Mouse (Mus musculus) megakaryocyte, adult 5-6 weeks (primary cell): Measurements from ENCODE around the gene Art3. TPM values are rescaled to one million over a fixed set of nuclear protein-coding genes. Genes with fewer than 3 reads are reported as not detected.
"Not testable (repeated sequence)": the region's sequence is repeated elsewhere in the genome, so short reads cannot be mapped to it uniquely, and the experiment has no call there.

Source experiments
- ATAC-seq: 2 replicates; pipeline ENCODE4 v1.8.0; 2016; ENCODE audit warnings: mild to moderate bottlenecking, inconsistent platforms; ENCODE audit not compliant: poor library complexity, severe bottlenecking
- total RNA-seq, 2 experiments: library from RNA; stranded (forward) in 1 of 2; stranded (reverse) in 1 of 2; fragments of 153-499, 151-499 nt in 1 of 2; fragments of 221-1000, 200-1000 nt in 1 of 2; gene quantifications; 2 replicates each; pipeline versions ENCODE4 v1.2.3 to v1.2.4; 2015 to 2017

Gene Art3
- total RNA-seq, 2 experiments from 2014 or later = not detected

DNA sequence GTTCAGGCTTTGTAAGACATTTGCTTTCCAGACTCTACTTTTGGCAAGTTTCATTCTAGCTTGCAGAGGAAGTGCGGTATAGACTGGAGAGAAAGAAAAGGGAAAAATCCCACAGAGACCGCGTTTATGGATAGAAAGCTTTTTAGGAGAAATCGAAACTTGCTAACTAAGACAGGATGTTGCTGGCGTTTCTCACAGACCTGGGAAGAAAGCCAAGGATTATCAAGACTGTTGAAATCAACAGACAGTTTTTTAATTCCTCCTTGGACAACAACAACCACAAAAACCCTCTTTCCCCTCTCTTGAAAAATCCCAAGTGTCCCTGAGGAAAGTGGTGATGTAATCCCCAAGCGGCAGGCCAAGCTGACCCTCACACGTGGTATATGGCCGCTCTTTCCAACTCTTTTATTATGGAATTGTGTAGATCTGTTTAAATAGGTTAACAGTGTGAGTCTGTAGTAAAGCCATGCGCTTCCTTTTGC lies 773 bp downstream of the Art3 start:
- 0 out of 2 replicates have a peak, but pooled peaks have one; percentile 39 for ATAC-seq

DNA sequence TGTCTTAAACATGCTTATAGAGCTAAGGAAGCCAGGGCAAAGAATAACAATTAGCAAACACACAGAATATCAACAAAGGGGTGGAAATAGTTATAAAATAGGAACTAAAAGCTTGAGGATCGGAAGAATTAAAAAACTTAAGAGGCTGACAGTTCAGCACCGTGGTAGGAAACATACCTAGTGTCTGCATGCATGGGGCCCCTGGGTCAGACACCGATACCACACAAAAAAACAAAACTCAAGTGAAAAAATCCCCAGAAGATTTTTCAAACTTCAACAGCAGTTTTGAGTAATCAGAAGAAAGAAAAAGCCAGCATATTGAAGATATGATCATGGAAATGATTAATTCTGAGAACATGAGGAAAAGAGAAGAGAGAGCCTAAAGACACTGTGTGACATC lies 5.1 kb downstream of the Art3 start:
- ATAC-seq = no peak

DNA sequence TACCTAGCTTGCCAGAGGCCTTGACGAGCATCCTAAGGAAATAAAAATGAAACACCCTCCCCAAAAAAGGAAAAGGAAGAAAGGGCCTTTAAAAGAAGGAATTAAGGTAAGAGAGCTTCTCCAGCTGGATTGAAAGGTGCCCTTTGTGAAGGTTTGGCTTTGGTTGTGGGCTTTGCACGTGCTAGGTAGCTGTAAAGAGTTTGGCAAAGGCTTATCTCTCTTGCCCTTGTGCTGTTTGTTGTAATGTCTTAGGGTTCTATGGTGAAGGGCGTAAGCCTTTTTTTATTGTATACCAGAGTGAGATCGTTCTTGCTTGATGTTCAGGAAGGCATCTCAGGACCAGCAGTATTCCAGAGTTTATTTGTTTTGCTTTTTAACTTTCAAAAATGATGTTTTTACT lies 9.0 kb downstream of the Art3 start:
- no peak for ATAC-seq

DNA sequence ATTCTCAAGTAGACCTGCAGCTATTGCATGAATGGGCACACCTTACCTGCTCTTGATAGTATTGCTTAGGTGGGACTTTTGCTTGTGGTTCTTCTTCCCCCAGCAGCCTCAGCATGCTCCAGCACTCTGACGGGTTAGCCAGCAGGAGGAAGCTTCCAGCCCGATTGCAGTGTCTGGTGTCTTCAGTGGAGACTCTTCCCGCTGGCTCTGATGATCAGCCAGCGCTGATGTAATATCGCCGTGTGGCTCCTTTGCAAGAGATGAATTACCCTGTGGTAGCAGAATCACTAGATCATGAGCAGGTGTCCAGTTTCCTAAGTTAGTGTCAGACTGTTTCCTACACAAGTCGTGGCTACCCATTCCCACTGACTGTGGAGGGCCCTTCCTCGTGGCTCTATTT lies 13.4 kb downstream of the Art3 start:
- ATAC-seq = no peak

DNA sequence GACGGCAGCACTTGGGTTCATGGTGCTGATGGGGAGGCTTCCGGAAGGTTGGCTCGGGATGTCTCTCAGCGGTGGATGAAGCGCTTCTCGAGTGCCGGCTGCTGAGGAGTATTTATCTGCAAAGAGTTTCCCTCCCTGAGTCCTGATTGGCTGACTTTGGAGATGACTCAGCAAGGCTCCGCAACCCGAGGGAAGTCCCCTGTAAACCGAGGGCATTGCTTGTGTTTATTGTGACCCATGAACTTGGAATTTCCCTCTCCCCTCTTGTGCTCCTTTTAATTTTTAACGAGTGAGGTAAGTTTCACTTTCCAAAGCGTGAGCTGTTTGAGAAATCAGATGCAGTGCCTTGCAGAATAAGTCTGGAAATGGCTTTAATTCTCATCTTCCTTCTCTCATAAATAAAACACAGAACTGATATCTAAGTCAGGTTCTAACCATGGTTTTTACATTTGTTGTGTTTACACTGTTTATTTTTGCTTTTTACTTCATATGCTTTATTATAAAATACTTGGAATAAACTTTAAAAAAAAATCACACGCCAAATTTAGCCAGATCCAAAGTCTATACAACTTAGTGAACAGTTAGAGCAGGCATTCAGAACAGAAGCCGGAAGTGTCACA lies 17.3 kb downstream of the Art3 start, which contains the start of gene Cxcl10:
Cxcl10 (minus strand) TSS at position 96 of the 620 bp plus-strand sequence.
- peak; percentile 76 for ATAC-seq

DNA sequence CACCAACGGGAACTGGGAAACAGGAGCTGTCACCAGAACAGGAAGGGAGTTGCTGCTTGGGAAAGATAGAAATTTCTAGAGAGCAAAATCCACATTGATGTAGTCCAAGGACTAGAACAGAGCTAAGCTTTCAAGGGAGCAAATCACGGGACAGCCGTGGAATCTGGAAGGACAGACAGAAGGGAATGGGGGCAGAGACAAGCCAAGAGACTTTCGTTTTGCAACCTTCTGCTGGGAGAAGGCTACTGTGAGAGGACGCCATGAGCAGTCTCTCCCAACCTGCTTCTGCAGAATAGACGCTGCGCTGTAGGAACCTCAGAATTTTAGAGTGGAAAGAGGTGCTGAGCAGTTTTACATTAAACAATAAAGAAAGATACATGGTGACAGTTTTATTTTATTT lies 18.1 kb downstream of the Art3 start:
- ATAC-seq = no peak

DNA sequence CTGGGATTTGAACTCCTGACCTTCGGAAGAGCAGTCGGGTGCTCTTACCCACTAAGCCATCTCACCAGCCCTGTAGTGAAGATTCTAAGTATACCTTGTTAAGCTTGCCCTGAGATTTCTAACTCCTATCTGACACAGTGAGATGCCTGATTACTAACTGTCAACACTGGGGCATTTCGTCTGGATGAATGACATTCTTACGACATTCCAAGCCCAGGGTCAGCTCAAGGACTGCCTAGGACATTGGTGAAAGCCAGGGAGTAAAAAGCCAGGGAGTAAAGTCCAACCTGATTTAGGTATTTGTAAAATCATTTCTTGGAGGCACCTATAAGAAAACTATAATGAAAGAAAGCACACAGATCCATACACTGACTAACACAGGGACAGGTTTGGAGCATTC lies 21.1 kb downstream of the Art3 start:
- ATAC-seq = not testable (repeated sequence)

DNA sequence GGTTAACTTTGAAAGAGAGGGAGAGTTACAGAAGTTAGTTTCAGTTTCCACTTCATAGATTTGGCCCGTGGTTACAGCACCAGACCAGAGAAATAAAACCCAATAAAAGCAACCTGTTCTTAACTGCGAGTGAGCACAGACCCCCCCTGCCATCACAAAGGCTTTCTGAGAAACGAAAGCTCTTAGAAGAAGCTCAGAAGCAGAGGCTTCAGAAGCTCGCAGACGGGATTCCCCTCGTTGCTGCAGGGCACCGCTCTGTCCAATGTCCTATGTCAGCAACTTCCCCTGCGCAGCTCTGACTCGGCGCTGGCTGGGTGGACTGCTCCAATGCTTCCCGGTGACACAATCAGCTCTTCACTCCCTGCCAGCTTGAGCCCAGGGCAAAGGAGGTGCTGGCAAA lies 21.9 kb downstream of the Art3 start:
- peak; percentile 85 for ATAC-seq

DNA sequence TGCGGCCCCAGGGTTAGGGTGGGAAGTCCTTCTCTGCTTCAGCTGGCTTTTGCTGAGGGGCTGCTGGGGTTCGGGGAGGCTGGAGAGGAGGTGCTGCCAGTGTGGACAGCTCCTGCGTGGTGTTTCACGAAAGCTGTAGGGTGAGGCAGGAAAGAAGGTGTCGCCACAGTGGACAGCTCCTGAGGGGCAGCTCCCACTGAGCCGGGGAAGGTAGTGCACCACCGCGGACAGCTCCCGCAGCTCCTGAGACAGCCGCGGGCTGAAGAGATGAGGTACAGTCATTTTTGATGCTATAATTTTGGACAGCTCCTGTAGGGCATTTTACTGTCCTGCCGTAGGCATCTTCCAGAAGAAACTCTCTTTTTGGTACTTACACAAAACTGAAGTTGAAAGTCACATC lies 26.4 kb downstream of the Art3 start:
- ATAC-seq = peak; percentile 39; the same call in 1 of the 2 replicates

DNA sequence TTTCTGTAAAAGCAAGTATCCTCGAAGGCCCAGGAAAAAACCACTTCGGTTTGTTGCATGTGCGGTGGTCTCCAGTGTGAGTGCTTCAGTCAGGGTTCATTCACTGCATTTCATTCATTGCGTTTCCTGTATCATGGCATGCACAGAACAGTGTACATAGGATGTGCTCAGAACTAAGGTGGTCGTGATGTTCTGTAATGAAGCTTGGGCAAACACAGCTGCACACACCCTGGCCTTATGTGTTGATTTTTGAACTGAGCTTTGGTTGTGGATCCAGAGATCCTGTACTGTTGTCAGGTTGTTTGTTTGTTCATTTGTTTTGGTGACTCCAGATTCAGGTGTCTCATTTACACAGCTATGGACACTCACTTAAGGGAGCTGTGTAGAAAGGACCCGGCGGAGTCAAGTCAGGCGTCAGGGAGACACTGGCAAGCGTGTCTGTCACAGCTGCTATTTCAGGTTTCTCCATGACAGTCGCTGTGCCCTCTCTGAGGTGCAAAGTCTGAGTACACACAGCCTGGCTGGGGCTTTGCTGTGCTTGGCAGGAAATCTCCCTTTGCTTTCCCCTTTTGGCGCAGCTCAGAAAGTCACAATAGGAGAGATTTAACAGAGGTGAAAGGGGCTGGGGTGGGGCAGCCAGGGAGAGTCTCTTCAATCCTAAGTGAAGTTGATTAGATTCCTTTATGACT lies 27.3 kb downstream of the Art3 start:
- no peak for ATAC-seq

DNA sequence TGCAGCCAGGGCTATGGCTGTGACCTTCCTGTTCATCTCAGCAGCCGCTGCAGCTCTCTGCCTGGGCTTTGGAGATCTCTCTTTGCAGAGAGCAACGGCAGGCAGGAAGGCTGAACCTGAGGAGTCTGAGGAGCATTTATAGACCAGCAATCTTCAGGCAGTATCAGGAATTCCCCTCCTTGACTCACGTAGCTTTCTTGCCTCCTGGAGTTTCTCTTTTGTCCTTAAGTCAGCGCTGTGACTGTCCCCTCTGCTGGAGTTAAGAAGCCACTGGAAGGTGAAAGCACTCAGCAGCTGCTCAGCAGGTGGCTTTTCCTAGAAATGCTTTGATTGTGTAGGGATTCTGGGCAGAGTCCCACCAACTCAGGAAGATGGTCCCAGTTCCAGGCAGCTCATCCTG lies 31.6 kb downstream of the Art3 start:
- ATAC-seq = no peak

DNA sequence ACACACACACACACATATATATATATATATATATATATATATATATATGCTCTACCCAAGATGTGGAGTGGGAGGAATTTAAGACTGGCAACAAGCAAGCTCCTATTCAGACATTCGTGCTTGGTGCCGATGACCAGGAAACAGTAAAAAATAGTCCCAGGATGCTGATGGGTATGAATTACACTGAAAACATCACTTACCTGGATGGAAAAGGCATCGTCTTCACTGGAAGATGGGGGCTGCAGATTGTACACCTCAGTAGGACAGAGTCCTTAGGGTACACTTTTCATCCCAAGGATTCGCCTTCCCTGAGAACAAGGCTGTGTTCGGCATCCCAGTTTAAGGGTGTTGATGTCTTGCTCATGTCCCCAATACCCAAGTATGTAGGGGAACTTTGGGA lies 32.4 kb downstream of the Art3 start:
- ATAC-seq = no peak

DNA sequence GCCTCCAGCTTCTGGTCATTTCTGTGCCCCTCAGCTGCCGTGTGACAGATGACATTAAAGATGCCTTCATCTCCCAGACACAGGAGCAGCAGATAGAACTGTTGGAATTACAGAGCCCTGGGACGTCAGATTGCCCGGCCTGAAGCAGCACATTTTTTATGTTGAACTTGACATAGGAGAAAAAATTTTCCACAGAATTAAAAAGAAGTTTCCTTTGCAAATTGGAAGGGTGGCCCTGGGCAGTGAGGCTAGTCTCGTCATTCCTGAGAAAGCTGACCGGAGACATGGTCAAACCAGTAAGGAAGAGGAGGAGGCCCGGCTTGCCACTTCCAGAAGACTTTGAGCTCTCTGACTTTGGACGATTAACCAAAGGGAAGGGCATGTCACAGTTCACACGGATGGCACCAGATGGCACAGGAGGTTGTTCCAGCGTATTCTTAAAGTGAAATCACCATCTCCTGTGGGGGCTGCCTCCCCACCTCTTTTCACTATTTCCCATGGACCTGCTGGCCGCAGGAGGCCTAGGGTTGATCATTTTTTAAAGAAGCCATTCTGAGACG lies 33.6 kb downstream of the Art3 start:
- no peak for ATAC-seq

DNA sequence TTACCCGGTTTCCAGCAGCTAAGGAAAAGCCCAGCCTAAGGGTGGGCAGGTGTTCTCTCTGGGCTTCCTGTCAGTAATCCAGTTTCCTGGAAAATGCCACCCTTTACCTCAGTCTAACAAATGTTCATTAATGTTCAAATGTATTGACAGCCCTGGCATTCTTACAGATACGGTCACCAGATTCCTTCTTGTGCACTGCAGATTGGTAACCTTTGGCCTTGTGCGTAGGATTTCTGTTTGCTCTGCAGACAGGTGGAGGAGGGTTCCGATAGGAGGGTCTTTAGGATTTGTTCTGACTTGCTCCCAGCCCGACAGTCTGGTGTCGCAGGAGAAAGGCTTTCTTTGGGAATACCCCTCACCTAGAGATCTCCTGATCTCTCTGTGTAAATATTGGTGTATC lies 34.9 kb downstream of the Art3 start:
- no peak for ATAC-seq

DNA sequence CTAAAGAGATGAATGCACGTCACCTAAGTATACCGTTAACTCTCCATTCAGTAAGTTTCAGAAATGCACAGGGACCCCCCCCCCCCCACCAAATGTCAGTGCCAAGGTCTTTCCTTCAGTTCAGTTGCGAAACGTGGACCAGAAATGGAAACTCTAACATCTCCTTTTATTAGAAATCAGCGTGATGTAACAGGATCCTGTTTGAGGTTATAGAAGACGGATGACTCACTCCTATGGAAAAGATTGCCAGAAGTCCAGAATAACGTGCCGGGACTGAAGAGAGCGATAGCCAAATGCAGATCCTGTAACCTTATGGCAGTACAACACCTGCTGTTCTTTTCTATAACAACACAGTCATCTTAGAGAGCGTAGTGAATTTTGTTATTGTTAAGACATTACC lies 36.8 kb downstream of the Art3 start:
- peak; percentile 77 for ATAC-seq

DNA sequence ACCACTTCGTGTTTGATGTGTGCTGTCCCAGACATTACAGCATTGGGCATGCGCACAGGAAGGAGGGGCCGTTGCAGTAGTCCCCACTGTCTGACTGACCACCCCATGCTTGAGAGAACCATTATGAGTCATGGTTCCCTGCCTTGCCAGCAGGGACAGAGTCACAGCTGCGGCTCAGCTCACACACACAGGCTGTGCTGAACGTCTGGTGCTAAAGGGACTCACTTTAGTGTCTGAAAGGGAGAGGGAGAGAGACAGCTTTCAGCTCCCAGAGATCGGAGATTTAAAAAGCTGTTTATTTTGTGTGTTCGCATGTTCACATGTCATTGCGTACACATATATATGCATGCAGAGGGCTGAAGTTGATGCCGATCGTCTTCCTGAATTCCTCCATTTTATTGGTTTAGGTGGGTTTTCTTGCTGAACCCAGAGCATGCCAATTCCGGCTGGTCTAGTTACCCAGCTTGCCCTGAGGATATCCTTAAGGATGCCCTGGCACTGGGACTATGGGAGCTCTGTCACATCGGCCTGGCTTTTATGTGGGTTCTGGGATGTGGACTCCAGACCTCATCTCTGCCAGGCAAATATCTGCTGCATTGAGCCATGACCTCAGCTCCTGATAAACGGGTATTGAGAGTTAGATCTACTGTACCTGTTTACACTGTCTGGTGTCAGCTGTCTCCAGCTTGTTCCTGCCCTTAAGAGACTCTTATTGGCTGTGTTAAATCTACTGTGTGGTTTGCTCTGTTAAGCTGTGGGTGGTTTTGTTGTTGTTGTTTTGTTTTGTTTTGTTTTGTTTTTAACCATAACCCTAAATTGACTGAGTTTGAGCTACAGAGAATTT lies 37.7 kb downstream of the Art3 start:
- peak; percentile 10; the same call in 1 of the 2 replicates for ATAC-seq

DNA sequence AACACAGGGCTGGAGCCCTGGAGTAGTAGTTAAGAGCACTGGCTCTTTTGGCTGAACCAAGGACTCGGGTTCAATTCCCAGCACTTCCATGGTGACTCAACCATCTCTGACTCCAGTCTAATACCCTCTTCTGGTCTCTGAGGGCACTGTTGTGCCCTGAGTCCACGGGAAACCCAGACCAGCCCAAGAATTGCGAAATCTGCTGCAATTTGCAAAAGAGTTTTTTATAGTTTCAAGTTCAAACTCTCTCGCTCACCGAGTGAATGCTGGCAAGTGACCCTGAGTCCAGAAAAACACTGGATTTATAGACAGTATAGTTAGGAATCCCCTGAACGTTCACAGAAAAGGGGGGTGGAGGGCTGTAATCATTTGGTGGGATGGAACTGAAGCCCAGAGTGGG lies 38.8 kb downstream of the Art3 start:
- ATAC-seq = no peak

DNA sequence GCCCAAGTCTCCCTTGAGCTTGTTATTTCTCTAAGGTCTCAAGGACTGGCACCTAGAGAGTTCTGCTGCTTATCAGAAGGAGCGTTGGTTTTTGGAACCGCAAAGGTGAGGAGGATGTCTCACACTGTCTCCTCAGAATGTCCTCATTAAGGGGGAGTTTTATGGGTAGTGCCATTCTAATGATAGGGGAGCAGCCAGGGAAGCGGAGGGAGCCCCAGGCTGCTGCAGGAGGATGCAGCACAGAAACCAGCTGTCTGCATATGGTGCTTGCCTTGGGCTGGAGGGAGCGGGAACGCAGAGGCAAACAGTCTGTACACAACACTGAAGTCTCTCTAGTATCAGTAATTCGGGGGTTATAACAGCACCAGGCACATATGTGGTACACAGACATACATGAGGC lies 39.3 kb downstream of the Art3 start:
- no peak for ATAC-seq

DNA sequence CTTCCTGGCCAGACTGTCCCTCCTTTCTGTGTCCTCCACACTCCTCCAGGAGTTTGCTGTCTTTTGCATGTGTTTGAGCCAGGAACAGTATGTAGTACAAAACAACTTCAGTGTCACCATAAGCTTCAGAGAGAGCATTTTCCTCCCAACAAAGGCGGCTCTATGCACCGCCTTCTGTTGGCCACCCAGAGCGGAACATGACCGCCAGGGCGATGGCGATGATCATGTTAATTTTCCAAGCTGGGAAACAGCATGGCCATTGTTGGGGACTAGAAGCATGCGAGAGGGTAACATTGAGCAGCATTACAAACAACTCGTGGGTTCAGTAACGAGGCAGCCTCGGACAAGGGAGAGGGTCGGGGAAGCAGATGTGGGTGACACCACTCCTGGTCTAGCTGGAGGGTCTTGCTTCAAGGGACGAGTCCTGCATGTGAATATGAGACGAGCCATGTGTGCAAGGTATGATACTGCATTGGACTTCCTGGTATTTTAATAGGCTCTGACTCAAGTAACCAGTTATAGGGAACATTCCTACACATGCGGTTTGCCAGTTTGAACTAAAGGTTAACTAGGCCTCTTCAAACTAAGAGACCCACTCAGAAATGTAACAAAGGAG lies 39.8 kb downstream of the Art3 start:
- no peak for ATAC-seq

DNA sequence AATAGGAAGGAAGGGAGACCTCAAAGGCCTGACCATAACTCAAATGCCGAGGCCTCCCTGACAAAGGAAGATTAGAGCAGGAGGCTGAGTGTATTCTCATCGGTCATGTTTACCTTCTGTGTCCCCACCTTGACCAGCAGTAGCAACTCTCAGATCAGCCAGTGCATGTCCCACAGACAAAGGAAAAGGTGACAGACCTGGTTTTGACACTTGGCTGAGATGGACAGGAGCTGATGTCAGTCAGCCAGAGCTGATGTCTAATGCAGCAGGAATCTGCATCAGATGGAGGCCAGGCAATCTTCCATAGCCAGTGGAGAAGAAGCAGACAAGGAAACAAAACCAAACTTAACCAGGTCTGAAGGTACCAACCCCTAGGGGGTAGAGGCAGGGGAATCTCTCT lies 41.0 kb downstream of the Art3 start:
- ATAC-seq = no peak

DNA sequence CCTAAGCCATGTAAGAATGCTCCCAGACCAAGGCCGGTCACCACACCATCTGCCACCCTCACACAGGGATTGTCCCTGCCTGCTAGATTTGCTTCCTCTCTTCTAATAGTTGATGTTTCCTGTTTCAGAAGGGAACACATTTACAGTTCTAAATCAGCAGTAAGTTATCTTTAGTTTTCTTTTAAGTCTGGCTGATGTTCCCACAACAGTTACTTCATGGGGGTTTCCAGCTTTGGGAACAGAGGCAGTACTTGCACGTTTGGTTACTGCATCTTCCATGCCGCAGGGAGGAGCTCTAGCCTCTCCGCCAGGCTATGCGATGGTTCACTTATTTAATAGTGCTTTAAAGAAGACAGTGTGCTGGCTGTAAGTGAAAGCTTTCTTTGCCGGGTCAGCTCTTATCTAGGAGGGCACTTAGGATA lies 43.1 kb downstream of the Art3 start:
- peak; percentile 57 for ATAC-seq
